Mouse (Mus musculus) forebrain, embryonic 10.5 days (tissue): Measurements from ENCODE around the gene Dnajc28. TPM values are rescaled to one million over a fixed set of nuclear protein-coding genes. Genes with fewer than 3 reads are reported as not detected.
"Not testable (repeated sequence)": the region's sequence is repeated elsewhere in the genome, so short reads cannot be mapped to it uniquely, and the experiment has no call there.

Experiments used
- DNase-seq: peaks from one replicate; pipeline ENCODE4 v3.0.0-alpha.2; 2017; ENCODE audit warnings: low spot score; ENCODE audit errors: extremely low spot score
- H3K27ac ChIP-seq: fragments of 300-500 bp; sonication (generic); 2 replicates; pipeline ENCODE4 v1.5.1; 2016; ENCODE audit warnings: mild to moderate bottlenecking
- H3K27me3 ChIP-seq: fragments of 300-500 bp; sonication (generic); 2 replicates; pipeline ENCODE4 v1.6.1; 2016; ENCODE audit warnings: mild to moderate bottlenecking; ENCODE audit not compliant: poor library complexity, severe bottlenecking
- H3K36me3 ChIP-seq: fragments of 300-500 bp; sonication (generic); replicated peaks from 2 replicates; pipeline ENCODE4 v1.6.1; 2016; ENCODE audit warnings: mild to moderate bottlenecking, moderate library complexity
- H3K4me1 ChIP-seq: fragments of 300-500 bp; sonication (generic); 2 replicates; pipeline ENCODE4 v1.6.1; 2016
- H3K4me3 ChIP-seq: fragments of 300-500 bp; sonication (generic); 2 replicates; pipeline ENCODE4 v1.5.1; 2016; ENCODE audit warnings: mild to moderate bottlenecking, moderate library complexity
- H3K9me3 ChIP-seq: fragments of 300-500 bp; sonication (generic); 2 replicates; pipeline ENCODE4 v1.6.1; 2016; ENCODE audit warnings: mild to moderate bottlenecking, moderate library complexity
- WGBS: fragments of 180-500 bp; shearing (Covaris S2); methylation state at CpG from one replicate; pipeline ENCODE4 v1.1.7; 2016; 5-methylcytosine and 5-hydroxymethylcytosine counted together
- polyA plus RNA-seq: library from polyadenylated mRNA; unstranded; fragments of >200 nt; fragmentation: Nextera tagmentation; extraction: Ambion mirVana; gene quantifications from 2 replicates; pipeline ENCODE4 v1.2.1, GENCODE M21; 2016

Gene Dnajc28
- polyA plus RNA-seq, 1 experiment from 2014 or later, result 2.9 TPM

DNA sequence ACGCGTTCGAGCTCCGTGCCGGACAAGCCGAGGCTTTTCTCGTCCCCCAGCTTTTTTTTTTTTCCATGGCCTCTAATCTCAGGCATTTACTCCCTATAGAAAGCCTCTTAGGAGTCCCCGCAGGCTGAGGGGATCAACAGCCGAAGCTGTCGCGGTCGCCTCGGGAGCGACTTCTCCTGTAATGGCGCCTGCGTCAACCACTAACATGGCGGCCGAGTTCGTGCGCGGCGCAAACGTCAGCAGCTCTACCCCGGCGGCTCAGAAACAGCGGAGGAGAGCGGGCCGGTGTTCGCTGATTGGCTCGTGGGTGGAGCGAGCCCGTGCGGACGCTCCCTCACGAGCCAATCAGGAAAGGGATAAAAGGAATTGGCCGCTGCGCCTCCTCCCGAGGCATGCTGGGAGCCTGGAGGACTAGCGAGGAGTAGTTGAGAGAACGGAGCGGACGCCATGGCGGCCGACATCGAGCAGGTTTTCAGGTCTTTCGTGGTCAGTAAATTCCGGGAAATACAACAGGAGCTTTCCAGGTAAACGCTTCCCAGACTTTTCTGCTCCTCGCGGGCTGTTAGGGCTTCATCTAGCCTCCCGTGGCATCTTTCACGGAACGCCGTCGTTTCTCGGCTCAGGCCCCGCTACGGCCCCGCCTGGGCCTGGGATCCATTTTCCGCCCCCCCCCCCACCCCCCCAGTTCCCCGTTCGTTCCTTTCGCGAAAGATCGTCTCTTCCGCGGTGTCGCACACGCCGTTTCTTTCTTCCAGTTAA lies 28.8 kb upstream of the Dnajc28 start, which contains the start of gene Son:
Gene Son (plus strand): TSS at position 46 of the 759 bp plus-strand sequence.
- under 1% methylated on average over 69 of the region's 70 CpGs for WGBS
- Histone ChIP-seq H3K27ac (peak within 1 kb of the TSS; percentile 99), H3K4me1 (peaks cover 33% of the 10 kb centered on the region), H3K36me3 (peaks cover 33% of the 10 kb centered on the region), H3K4me3 (peak within 1 kb of the TSS; percentile 87), H3K27me3 (no peaks in the 10 kb centered on the region), H3K9me3 (no peaks in the 10 kb centered on the region)
- peak; percentile 96 for DNase-seq

DNA sequence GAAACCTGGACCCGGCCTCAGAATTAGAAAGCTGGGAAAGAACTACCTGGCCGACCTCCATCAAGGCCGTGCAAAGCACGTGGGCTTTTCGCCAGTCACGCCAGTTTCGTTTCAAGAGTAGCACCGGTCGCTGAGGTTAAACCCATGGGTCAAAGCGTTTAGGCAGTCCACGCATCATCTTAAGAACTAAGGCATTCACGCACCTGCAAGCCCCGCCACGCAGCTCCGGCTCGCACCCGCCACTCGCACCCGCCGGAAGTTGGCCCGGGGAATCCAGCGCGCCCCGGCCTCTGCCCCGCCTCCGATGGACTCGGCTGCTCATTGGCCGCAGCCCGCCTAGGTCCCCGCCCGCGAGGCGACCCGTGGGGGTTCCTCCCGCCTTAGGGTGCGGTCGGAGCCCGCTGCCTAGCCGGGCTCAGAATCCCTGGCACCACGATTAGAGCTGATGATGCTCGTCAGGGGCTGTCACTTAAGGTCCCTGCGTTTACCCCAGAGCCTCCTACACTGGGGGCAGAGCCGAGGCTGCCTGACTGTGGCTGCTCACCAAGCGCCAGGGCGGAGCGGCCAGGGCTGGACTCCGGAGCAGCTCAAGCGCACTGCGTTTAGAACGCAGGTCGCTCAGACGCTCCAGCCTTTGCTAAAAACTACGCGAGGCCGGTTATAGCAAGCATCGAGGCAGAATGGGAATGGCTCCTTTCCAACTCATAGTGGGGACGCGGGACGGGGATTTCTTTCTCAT lies 28.0 kb upstream of the Dnajc28 start, which contains the start of gene Gart:
Gene Gart (minus strand): TSS at position 272 of the 739 bp plus-strand sequence.
- Histone ChIP-seq H3K27ac (peak within 1 kb of the TSS; percentile 99), H3K4me1 (peaks cover 29% of the 10 kb centered on the region), H3K36me3 (peaks cover 33% of the 10 kb centered on the region), H3K4me3 (peak within 1 kb of the TSS; percentile 87), H3K27me3 (no peaks in the 10 kb centered on the region), H3K9me3 (no peaks in the 10 kb centered on the region)
- peak; percentile 90 for DNase-seq
- WGBS, result under 1% methylated on average over 59 of the region's 59 CpGs

DNA sequence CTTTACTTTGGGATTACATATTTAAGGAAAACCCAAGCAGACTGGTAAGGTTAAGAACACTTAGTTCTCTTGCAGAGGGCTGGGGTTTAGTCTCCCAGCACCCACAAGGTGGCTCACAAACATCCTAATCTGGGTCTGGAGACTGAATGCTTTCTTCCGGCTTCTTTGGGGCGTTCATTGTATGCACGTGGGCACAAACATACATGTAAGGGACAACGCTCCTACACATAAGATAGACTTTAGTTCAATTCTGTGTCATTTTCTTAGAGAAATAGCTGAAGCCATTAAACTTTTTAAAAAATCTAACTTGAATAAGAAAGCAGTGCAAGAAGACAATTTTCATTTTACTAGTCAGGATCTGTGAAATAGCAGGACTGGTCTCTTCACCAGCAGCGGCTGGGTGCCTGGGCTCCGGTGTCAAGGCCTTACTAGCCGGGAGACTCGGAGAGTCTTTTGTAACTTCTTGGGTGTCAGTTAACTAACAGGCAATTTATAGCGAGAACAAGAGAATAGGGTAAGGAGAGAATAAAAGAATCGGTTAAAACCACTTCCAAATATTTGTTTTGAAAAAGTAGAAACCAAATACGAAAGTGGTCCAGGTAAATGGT lies 27.3 kb upstream of the Dnajc28 start:
- no peaks in the 10 kb centered on the region for H3K27me3 ChIP-seq
- no peaks in the 10 kb centered on the region for H3K9me3 ChIP-seq
- peaks cover 33% of the 10 kb centered on the region for H3K36me3 ChIP-seq
- H3K4me3 ChIP-seq, result peak overlapping the region; percentile 87
- peak overlapping the region; percentile 99 for H3K27ac ChIP-seq
- DNase-seq, result no peak
- peaks cover 29% of the 10 kb centered on the region for H3K4me1 ChIP-seq
- 2% methylated on average over 11 of the region's 11 CpGs for WGBS

- not testable (repeated sequence) for H3K27me3 ChIP-seq, DNase-seq, H3K27ac ChIP-seq, H3K9me3 ChIP-seq
- Histone ChIP-seq H3K36me3 (peaks cover 33% of the 10 kb centered on the region), H3K4me3 (peak overlapping the region; percentile 87), H3K4me1 (peaks cover 29% of the 10 kb centered on the region)
- 90% methylated on average over 1 of the region's 2 CpGs for WGBS
These were observed 26.6 kb upstream of the Dnajc28 start for GRCm38 (mm10) chr16:91645420-91645819.

- Histone ChIP-seq H3K4me1 (peaks cover 26% of the 10 kb centered on the region), H3K4me3 (no peak overlapping the region), H3K36me3 (peaks cover 37% of the 10 kb centered on the region), H3K9me3 (no peaks in the 10 kb centered on the region), H3K27me3 (no peaks in the 10 kb centered on the region), H3K27ac (no peak overlapping the region)
- no peak for DNase-seq
- 90% methylated on average over 2 of the region's 2 CpGs for WGBS
These were observed 26.1 kb upstream of the Dnajc28 start for GRCm38 (mm10) chr16:91644901-91645300.

GRCm38 (mm10) chr16:91640171-91640570 lies 21.3 kb upstream of the Dnajc28 start:
- 90% methylated on average over 8 of the region's 8 CpGs for WGBS

GRCm38 (mm10) chr16:91639636-91640035 lies 20.8 kb upstream of the Dnajc28 start:
- H3K4me3 ChIP-seq, result no peak overlapping the region
- no peaks in the 10 kb centered on the region for H3K27me3 ChIP-seq
- no peaks in the 10 kb centered on the region for H3K9me3 ChIP-seq
- 94% methylated on average over 2 of the region's 2 CpGs for WGBS
- H3K27ac ChIP-seq, result no peak overlapping the region
- H3K36me3 ChIP-seq, result peaks cover 89% of the 10 kb centered on the region
- no peak for DNase-seq
- H3K4me1 ChIP-seq, result peaks cover under 1% of the 10 kb centered on the region; the same call in 1 of the 2 replicates

More at GRCm38 (mm10) chr16:91640171-91640570, 21.3 kb upstream of the Dnajc28 start:
- H3K36me3 ChIP-seq, result peaks cover 84% of the 10 kb centered on the region
- no peaks in the 10 kb centered on the region for H3K9me3 ChIP-seq
- H3K4me1 ChIP-seq, result peaks cover 5% of the 10 kb centered on the region; the same call in 1 of the 2 replicates
- no peak overlapping the region for H3K27ac ChIP-seq
- DNase-seq, result no peak
- H3K27me3 ChIP-seq, result no peaks in the 10 kb centered on the region
- no peak overlapping the region for H3K4me3 ChIP-seq

DNA sequence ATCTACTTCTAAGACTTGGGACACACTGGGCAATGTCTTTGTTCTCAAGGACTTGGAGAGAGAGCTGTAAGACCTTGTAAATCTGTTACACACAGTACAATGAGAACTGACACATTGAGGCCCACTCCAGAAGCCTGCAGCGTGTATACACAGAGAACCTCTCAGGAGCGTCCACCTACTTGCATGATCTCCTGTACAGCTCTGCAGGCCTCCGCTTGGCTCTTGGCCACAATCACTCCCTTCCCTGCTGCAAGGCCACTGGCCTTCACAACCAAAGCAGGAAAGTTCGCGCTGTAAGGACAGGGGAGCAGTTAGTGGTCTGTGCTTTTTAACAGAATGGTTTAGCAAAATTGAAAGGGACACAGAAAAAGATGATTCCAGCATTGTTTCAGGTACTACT lies 20.3 kb upstream of the Dnajc28 start:
- Histone ChIP-seq H3K27me3 (no peaks in the 10 kb centered on the region), H3K4me1 (no peaks in the 10 kb centered on the region), H3K9me3 (no peaks in the 10 kb centered on the region), H3K4me3 (no peak overlapping the region), H3K36me3 (peaks cover 94% of the 10 kb centered on the region), H3K27ac (no peak overlapping the region)
- no peak for DNase-seq
- 95% methylated on average over 5 of the region's 5 CpGs for WGBS

GRCm38 (mm10) chr16:91633641-91634040 lies 14.8 kb upstream of the Dnajc28 start:
- Histone ChIP-seq H3K4me1 (no peaks in the 10 kb centered on the region), H3K27me3 (no peaks in the 10 kb centered on the region), H3K4me3 (no peak overlapping the region), H3K9me3 (no peaks in the 10 kb centered on the region), H3K27ac (no peak overlapping the region), H3K36me3 (peaks cover 99% of the 10 kb centered on the region)
- no peak for DNase-seq
- 92% methylated on average over 12 of the region's 12 CpGs for WGBS

DNA sequence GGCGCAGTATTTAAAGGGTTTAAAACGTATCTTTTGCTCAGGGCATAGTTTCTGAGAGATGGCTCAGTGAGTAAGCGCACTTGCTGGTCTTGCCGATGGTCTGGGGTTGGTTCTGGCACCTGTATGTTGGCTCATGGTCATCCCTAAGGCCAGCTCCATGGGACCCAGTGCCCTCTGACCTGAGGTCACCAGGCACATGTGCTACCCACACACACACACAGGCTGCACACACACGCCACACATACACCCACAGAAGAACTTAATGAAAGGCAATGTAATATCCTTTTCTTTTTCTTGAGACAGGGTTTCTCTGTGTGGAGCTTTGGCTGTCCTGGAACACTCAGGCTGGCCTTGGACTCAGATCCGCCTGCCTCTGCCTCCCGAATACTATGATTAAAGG lies 14.1 kb upstream of the Dnajc28 start:
- WGBS, result 91% methylated on average over 7 of the region's 7 CpGs
- H3K4me3 ChIP-seq, result no peak overlapping the region
- no peaks in the 10 kb centered on the region for H3K4me1 ChIP-seq
- no peaks in the 10 kb centered on the region for H3K27me3 ChIP-seq
- no peak for DNase-seq
- no peak overlapping the region for H3K27ac ChIP-seq
- peaks cover 99% of the 10 kb centered on the region for H3K36me3 ChIP-seq
- H3K9me3 ChIP-seq, result no peaks in the 10 kb centered on the region

DNA sequence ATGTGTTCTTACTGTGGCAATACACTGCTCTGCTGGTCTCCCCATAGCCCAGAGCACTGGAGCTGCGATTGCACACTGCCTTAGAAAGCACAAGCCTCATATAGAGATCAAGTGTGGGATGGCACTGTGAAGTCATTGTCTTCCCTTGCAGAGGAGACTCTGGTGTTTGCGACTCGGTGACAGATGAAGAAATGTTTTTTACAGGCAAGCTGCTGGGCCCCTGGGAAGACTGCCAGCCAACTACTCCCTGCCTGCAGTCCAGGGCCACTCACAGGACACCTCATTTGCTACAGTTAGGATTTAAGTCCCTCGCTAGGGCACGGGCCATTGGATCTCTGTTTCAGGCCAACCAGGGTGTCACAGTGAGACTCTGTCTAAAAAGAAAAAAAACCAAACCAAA lies 13.6 kb upstream of the Dnajc28 start:
- WGBS, result 99% methylated on average over 5 of the region's 5 CpGs
- H3K9me3 ChIP-seq, result no peaks in the 10 kb centered on the region
- no peak overlapping the region for H3K4me3 ChIP-seq
- no peak overlapping the region for H3K27ac ChIP-seq
- H3K36me3 ChIP-seq, result peaks cover 99% of the 10 kb centered on the region
- DNase-seq, result no peak
- no peaks in the 10 kb centered on the region for H3K4me1 ChIP-seq
- no peaks in the 10 kb centered on the region for H3K27me3 ChIP-seq

DNA sequence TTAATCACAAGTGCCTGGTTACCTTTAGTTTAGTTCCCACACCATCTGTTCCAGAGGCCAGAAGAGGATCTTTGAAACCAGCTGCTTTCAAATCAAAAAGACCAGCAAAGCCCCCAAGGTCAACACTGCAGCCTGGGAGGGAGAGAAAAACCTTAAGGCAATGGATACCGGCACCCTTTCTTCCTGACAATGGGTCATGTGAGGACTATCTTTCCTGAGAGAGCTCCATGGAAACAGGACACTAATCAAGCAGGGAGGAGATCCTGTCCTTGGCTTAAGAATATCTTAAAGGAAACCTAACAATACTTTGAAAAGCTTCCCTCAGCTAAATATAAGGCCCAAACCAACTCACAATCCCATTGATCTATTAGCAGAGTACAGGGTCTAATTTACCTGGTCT lies 11.8 kb upstream of the Dnajc28 start:
- DNase-seq, result no peak
- Histone ChIP-seq H3K4me1 (no peaks in the 10 kb centered on the region), H3K27me3 (no peaks in the 10 kb centered on the region), H3K4me3 (no peak overlapping the region), H3K9me3 (no peaks in the 10 kb centered on the region), H3K27ac (no peak overlapping the region), H3K36me3 (peaks cover 99% of the 10 kb centered on the region)
- 85% methylated on average over 1 of the region's 1 CpGs for WGBS
